Mouse (Mus musculus) erythroblast, embryonic 14.5 days (primary cell): Measurements from ENCODE around the gene Crygn.

Experiments used
- GATA1 ChIP-seq: IDR thresholded peaks from 2 replicates; pipeline ENCODE4 v1.6.1; 2012; ENCODE audit warnings: low read length, inconsistent platforms, mixed read lengths
- TAL1 ChIP-seq: IDR thresholded peaks from 3 replicates; pipeline ENCODE4 v1.6.1; 2012; ENCODE audit warnings: low read length, inconsistent platforms, mixed read lengths

GRCm38 (mm10) chr5:24778082-24778842, 20.5 kb upstream of the Crygn start:
- TF ChIP-seq TAL1 (no peak), GATA1 (no peak)
